ENCODE assay signal across 10 mouse cellular contexts in the genomic region with DNA sequence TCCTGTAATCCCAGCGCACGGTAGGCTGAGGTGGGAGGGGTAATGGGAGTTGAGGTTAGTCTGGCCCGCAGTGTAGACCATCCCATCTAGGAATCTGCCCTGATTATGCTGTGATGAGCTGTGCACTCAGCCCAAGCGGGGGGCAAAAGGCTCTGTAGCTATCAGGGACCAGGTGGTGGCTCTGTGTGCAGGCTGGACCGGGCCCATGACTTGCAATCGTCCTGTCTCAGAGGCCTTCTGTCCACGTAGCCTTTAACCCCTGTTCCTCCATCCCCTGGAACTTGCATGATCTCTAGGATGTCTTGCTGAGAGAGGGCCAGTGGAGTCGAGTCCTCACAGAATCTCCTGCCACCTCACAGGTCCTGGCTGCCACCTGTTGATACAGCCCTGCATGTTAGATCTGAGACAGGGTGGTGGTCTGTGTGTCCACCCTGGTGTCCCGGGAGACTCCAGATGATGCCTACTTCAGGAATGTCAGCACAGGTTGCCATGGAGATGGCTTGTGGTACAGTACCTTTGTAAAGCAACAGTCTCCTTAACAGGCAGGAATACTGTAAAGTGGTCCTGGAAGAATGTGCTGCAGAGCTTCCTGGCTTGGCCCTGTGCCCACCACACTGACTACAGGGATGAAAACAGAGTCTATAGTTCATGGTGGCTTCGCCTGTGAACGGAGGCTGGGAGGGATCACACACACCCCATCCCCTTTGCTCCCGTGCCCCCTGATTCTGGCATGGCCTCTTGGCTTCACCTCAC. TPM values are rescaled to one million over a fixed set of nuclear protein-coding genes. Genes with fewer than 3 reads are reported as not detected.
DNase-seq lines count a peak whose midpoint lies in the region; ATAC-seq and TF ChIP-seq lines count a peak whose summit lies in the region.
"Had no signal": no experiment of that assay in that cellular context is flagged by ENCODE, and none has a peak within 500 bp of the region (broad histone marks: within the 10 kb centered on the region; RNA-seq: fewer than 3 reads in every experiment).

No protein-coding gene starts in this region.

- no peaks in the 10 kb centered on the region for H3K36me3 ChIP-seq in midbrain, embryonic 10.5 days
- H3K36me3 ChIP-seq in midbrain, postnatal 0 days (ENCODE audit: insufficient read depth, low read length): no peaks in the 10 kb centered on the region
- no peaks in the 10 kb centered on the region for H3K36me3 ChIP-seq in limb, embryonic 14.5 days (ENCODE audit: control insufficient read depth, insufficient read depth, low read length)
- H3K36me3 ChIP-seq in stomach, embryonic 16.5 days (ENCODE audit: control insufficient read depth, insufficient read depth, low read length): no peaks in the 10 kb centered on the region

- TF ChIP-seq CTCF in gastrocnemius, adult 2 months (IDR thresholded peaks at IDR 0.05): no peak
- no peak for TF ChIP-seq CTCF in midbrain, postnatal 0 days (IDR thresholded peaks at IDR 0.05)

- H3K4me2 ChIP-seq in midbrain, postnatal 0 days (ENCODE audit: low read depth, low read length, poor library complexity, severe bottlenecking): no peak overlapping the region
- H3K4me2 ChIP-seq in limb, embryonic 14.5 days (replicated peaks; ENCODE audit: low read depth, low read length, severe bottlenecking): no peak overlapping the region
- H3K4me2 ChIP-seq in stomach, embryonic 16.5 days (ENCODE audit: low read depth, low read length): no peak overlapping the region

- peaks cover 92% of the 10 kb centered on the region for H3K4me1 ChIP-seq in midbrain, embryonic 10.5 days
- H3K4me1 ChIP-seq in midbrain, postnatal 0 days (ENCODE audit: insufficient read depth, low read length): peaks cover 41% of the 10 kb centered on the region
- peaks cover 38% of the 10 kb centered on the region for H3K4me1 ChIP-seq in limb, embryonic 14.5 days (ENCODE audit: control insufficient read depth, insufficient read depth, low read length)
- H3K4me1 ChIP-seq in stomach, embryonic 16.5 days (ENCODE audit: control insufficient read depth, insufficient read depth, low read length): peaks cover 56% of the 10 kb centered on the region

- no peak overlapping the region for H3K4me3 ChIP-seq in gastrocnemius, adult 2 months
- H3K4me3 ChIP-seq in midbrain, embryonic 10.5 days: peak overlapping the region; percentile 27
- H3K4me3 ChIP-seq in midbrain, postnatal 0 days (ENCODE audit: low read depth, low read length): no peak overlapping the region
- H3K4me3 ChIP-seq in limb, embryonic 14.5 days (replicated peaks; ENCODE audit: low read length): no peak overlapping the region
- no peak overlapping the region for H3K4me3 ChIP-seq in stomach, embryonic 16.5 days (replicated peaks; ENCODE audit: low read length)

- H3K9me3 ChIP-seq in midbrain, embryonic 10.5 days (replicated peaks): no peaks in the 10 kb centered on the region
- H3K9me3 ChIP-seq in midbrain, postnatal 0 days (ENCODE audit: low read length): no peaks in the 10 kb centered on the region
- H3K9me3 ChIP-seq in limb, embryonic 14.5 days (ENCODE audit: control insufficient read depth, low read length): no peaks in the 10 kb centered on the region
- H3K9me3 ChIP-seq in stomach, embryonic 16.5 days (replicated peaks; ENCODE audit: control insufficient read depth, low read length): no peaks in the 10 kb centered on the region

- H3K27me3 ChIP-seq in midbrain, embryonic 10.5 days (ENCODE audit: low read depth, poor library complexity, severe bottlenecking): no peaks in the 10 kb centered on the region
- H3K27me3 ChIP-seq in midbrain, postnatal 0 days (ENCODE audit: insufficient read depth, low read length): no peaks in the 10 kb centered on the region
- no peaks in the 10 kb centered on the region for H3K27me3 ChIP-seq in limb, embryonic 14.5 days (ENCODE audit: control insufficient read depth, insufficient read depth, low read length)
- H3K27me3 ChIP-seq in stomach, embryonic 16.5 days (ENCODE audit: control insufficient read depth, insufficient read depth, low read length): no peaks in the 10 kb centered on the region

- intact Hi-C loops in gastrocnemius, adult 2 months (cut with DNase I): loop anchor here (5.0 kb wide), 1 partner anchor 51 kb away; a partner anchor contains a TSS

- H3K27ac ChIP-seq in gastrocnemius, adult 2 months: peak overlapping the region; percentile 89
- H3K27ac ChIP-seq in midbrain, embryonic 10.5 days (replicated peaks): peak overlapping the region; percentile 95
- H3K27ac ChIP-seq in midbrain, postnatal 0 days (ENCODE audit: low read depth, low read length): no peak overlapping the region; the same call in 1 of the 2 replicates
- no peak overlapping the region; the same call in 1 of the 2 replicates for H3K27ac ChIP-seq in limb, embryonic 14.5 days (replicated peaks; ENCODE audit: low read depth, low read length)
- peak overlapping the region; percentile 83; the same call in 1 of the 2 replicates for H3K27ac ChIP-seq in stomach, embryonic 16.5 days (ENCODE audit: low read length)

- no peak overlapping the region for H3K9ac ChIP-seq in midbrain, postnatal 0 days (replicated peaks; ENCODE audit: low read length, poor library complexity, severe bottlenecking)
- no peak overlapping the region for H3K9ac ChIP-seq in limb, embryonic 14.5 days (ENCODE audit: low read depth, low read length, severe bottlenecking)
- 0 out of 2 replicates have a peak overlapping the region, but pooled peaks have one; percentile 23 for H3K9ac ChIP-seq in stomach, embryonic 16.5 days (ENCODE audit: low read length)

- 81% methylated on average over 12 of the region's 12 CpGs for WGBS in midbrain, embryonic 10.5 days
- 59% methylated on average over 12 of the region's 12 CpGs for WGBS in midbrain, postnatal 0 days
- 68% methylated on average over 11 of the region's 12 CpGs for WGBS in limb, embryonic 14.5 days
- 68% methylated on average over 12 of the region's 12 CpGs for WGBS in stomach, embryonic 16.5 days

- DNase-seq in gastrocnemius, adult 2 months: no peak
- no peak for DNase-seq in gastrocnemius, adult 8-10 months (ENCODE audit: low spot score in 2 of 2)
- DNase-seq in midbrain, embryonic 10.5 days (ENCODE audit: low spot score): no peak
- DNase-seq in midbrain, postnatal 0 days (ENCODE audit: low spot score): no peak
- no peak for DNase-seq in limb, embryonic 14.5 days (ENCODE audit: low spot score)
- DNase-seq in urinary bladder, postnatal 36 days (ENCODE audit: low spot score in 2 of 2): no peak
- no peak for DNase-seq in spleen, adult 12 weeks (ENCODE audit: low spot score)
- DNase-seq: adrenal gland, postnatal 25 days; thymus, adult 2 months had no signal

- no peak for ATAC-seq in midbrain, postnatal 0 days (ENCODE audit: low FRiP score)
- ATAC-seq in limb, embryonic 14.5 days (ENCODE audit: low FRiP score, low read depth): peak; percentile 54; the same call in 1 of the 2 replicates
- no peak for ATAC-seq in stomach, embryonic 16.5 days (ENCODE audit: insufficient read depth, low FRiP score)

- TF ChIP-seq POLR2A in limb, embryonic 14.5 days (IDR thresholded peaks at IDR 0.05; ENCODE audit: borderline replicate concordance, extremely low read depth, insufficient read depth, insufficient read length): no peak

RNA-seq across cellular contexts. Expression of a gene that starts 51.9 kb away (rescaled TPM):
- total RNA-seq in gastrocnemius, adult 2 months (2021): 10 to 100 TPM; 35.6 to 37.2 TPM
- 10 to 100 TPM; 43.1 to 54.1 (median 49.5) TPM for total RNA-seq in gastrocnemius, adult 8-10 months (2022)
- polyA plus RNA-seq in midbrain, embryonic 10.5 days (2016; fragmentation: Nextera tagmentation; extraction: Ambion mirVana): 35.3 and 47.5 TPM in 2 replicates
- total RNA-seq in midbrain, postnatal 0 days (2014; rRNA removed): 51.3 and 80.9 TPM in 2 replicates
- polyA plus RNA-seq in midbrain, postnatal 0 days (2015; fragmentation: Nextera tagmentation; extraction: Ambion mirVana): 65.4 and 66.4 TPM in 2 replicates
- polyA plus RNA-seq in limb, embryonic 14.5 days (2012; rRNA removed): 34.9 and 37.8 TPM in 2 replicates
- 66.9 and 76.1 TPM in 2 replicates for polyA plus RNA-seq in limb, embryonic 14.5 days (2014; fragmentation: Nextera tagmentation; extraction: Ambion mirVana)
- polyA plus RNA-seq in stomach, embryonic 16.5 days (2015; fragmentation: Nextera tagmentation; extraction: Ambion mirVana): 47.4 and 49.3 TPM in 2 replicates

Comparison
In these comparisons a context has a peak if more than half of its experiments do, and no peak if none do; other contexts are left out.
1. H3K27ac ChIP-seq: peak in gastrocnemius, adult 2 months (single experiment), midbrain, embryonic 10.5 days (single experiment) and stomach, embryonic 16.5 days (single experiment); none in midbrain, postnatal 0 days (single experiment) and limb, embryonic 14.5 days (single experiment).